Mouse (Mus musculus) forebrain, embryonic 14.5 days (tissue): ENCODE data around the gene Olfr722. TPM values are rescaled to one million over a fixed set of nuclear protein-coding genes. Genes with fewer than 3 reads are reported as not detected.
"Not testable (repeated sequence)": the region's sequence is repeated elsewhere in the genome, so short reads cannot be mapped to it uniquely, and the experiment has no call there.

Experiments used
- ATAC-seq: fragments of 200-750 bp; cut with Nextera tagmentation; 2 replicates; pipeline ENCODE4 v1.8.0; 2017; ENCODE audit warnings: mild to moderate bottlenecking, moderate library complexity
- DNase-seq: peaks from one replicate; pipeline ENCODE4 v3.0.0-alpha.2; 2015; ENCODE audit warnings: low spot score
- H3K27ac ChIP-seq: fragments of 300-500 bp; sonication (generic); 2 replicates; pipeline ENCODE4 v1.5.1; 2014; ENCODE audit warnings: low read depth, mild to moderate bottlenecking, control low read depth, low read length, moderate library complexity
- H3K27me3 ChIP-seq: fragments of 300-500 bp; sonication (generic); replicated peaks from 2 replicates; pipeline ENCODE4 v1.6.1; 2014; ENCODE audit warnings: low read length, control low read depth, mixed read lengths; ENCODE audit not compliant: control insufficient read depth, insufficient read depth
- H3K36me3 ChIP-seq: fragments of 300-500 bp; sonication (generic); 2 replicates; pipeline ENCODE4 v1.6.1; 2014; ENCODE audit warnings: low read length, control low read depth; ENCODE audit not compliant: control insufficient read depth, insufficient read depth
- H3K4me1 ChIP-seq: fragments of 300-500 bp; sonication (generic); 2 replicates; pipeline ENCODE4 v1.6.1; 2014; ENCODE audit warnings: antibody characterized with exemption, low read length, control low read depth; ENCODE audit not compliant: control insufficient read depth, insufficient read depth
- H3K4me2 ChIP-seq: fragments of 300-500 bp; sonication (generic); 2 replicates; pipeline ENCODE4 v1.6.1; 2014; ENCODE audit warnings: mild to moderate bottlenecking, control low read depth, low read length
- H3K4me3 ChIP-seq: fragments of 300-500 bp; sonication (generic); 2 replicates; pipeline ENCODE4 v1.5.1; 2014; ENCODE audit warnings: low read depth, low read length, control low read depth
- H3K9ac ChIP-seq: fragments of 300-500 bp; sonication (generic); 2 replicates; pipeline ENCODE4 v1.6.1; 2014; ENCODE audit warnings: mild to moderate bottlenecking, low read length, control low read depth, moderate library complexity
- H3K9me3 ChIP-seq: fragments of 300-500 bp; sonication (generic); replicated peaks from 2 replicates; pipeline ENCODE4 v1.6.1; 2016; ENCODE audit warnings: low read length, control low read depth, mixed read lengths; ENCODE audit not compliant: control insufficient read depth
- polyA plus RNA-seq: library from polyadenylated mRNA; unstranded; fragments of >200 nt; fragmentation: Nextera tagmentation; extraction: Ambion mirVana; gene quantifications from 2 replicates; pipeline ENCODE4 v1.2.1, GENCODE M21; 2014

Gene Olfr722
- not detected in 2 replicates for polyA plus RNA-seq

GRCm38 (mm10) chr14:49901899-49902298 lies at the start of gene Olfr722:
TSS of gene Olfr722 (minus strand) at chr14:49901999.
- ATAC-seq: no peak
- no peak within 1 kb of the TSS for H3K4me2 ChIP-seq
- no peaks in the 10 kb centered on the region for H3K36me3 ChIP-seq
- no peaks in the 10 kb centered on the region for H3K27me3 ChIP-seq
- no peaks in the 10 kb centered on the region for H3K4me1 ChIP-seq
- H3K27ac ChIP-seq: no peak within 1 kb of the TSS
- DNase-seq: no peak
- no peak within 1 kb of the TSS for H3K9ac ChIP-seq
- no peaks in the 10 kb centered on the region for H3K9me3 ChIP-seq
- H3K4me3 ChIP-seq: no peak within 1 kb of the TSS

DNA sequence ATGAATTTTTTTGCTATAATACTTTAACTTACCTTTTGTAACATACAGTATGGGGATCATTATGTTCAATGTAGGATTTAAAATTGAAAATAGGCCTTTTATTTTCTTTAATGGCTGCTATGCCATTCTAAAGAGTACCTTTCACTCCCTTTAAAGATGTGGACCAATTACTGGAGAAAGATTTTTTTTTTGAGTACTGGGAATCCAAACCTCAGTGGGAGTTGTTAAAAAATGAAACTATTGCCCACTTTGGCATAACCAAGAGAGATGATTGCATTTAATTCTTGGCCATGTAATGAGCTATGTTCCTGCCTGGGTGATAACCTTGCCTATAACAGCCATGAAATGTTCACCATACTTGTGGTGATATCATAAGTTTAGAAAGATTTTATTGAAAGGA lies 29.9 kb upstream of the Olfr722 start, which contains the start of gene Olfr723:
Gene Olfr723 (minus strand): TSS at position 101 of the 400 bp plus-strand sequence.
- H3K27me3 ChIP-seq, ATAC-seq, H3K9ac ChIP-seq, DNase-seq, H3K4me2 ChIP-seq, H3K4me1 ChIP-seq, H3K9me3 ChIP-seq, H3K36me3 ChIP-seq, H3K4me3 ChIP-seq, H3K27ac ChIP-seq: not testable (repeated sequence)

- no peaks in the 10 kb centered on the region for H3K36me3 ChIP-seq
- H3K9ac ChIP-seq: no peak overlapping the region
- ATAC-seq (no peak; the same call in 1 of the 2 replicates), DNase-seq (peak; percentile 44)
- H3K9me3 ChIP-seq: no peaks in the 10 kb centered on the region
- H3K4me3 ChIP-seq: no peak overlapping the region
- no peak overlapping the region for H3K4me2 ChIP-seq
- no peaks in the 10 kb centered on the region for H3K4me1 ChIP-seq
- H3K27ac ChIP-seq: no peak overlapping the region
- no peaks in the 10 kb centered on the region for H3K27me3 ChIP-seq
These were observed 41.4 kb downstream of the Olfr722 start for GRCm38 (mm10) chr14:49860387-49860786.

Other genes starting within 250 kb of the Olfr722 start
- gene Armh4, start 118.6 kb downstream of the Olfr722 start, polyA plus RNA-seq: 15.5 and 16.3 TPM in 2 replicates
- gene Olfr723, start 29.8 kb upstream of the Olfr722 start, polyA plus RNA-seq: not detected in 2 replicates
- not detected in 2 replicates for gene Olfr724, start 61.3 kb upstream of the Olfr722 start, polyA plus RNA-seq
- not detected in 2 replicates for gene Olfr725, start 138.4 kb upstream of the Olfr722 start, polyA plus RNA-seq
- not detected in 2 replicates for gene Olfr726, start 189.0 kb upstream of the Olfr722 start, polyA plus RNA-seq
- not detected in 2 replicates for gene Olfr727, start 221.2 kb upstream of the Olfr722 start, polyA plus RNA-seq
- gene Olfr728, start 240.7 kb upstream of the Olfr722 start, polyA plus RNA-seq: not detected in 2 replicates